Mouse (Mus musculus): ENCODE results near the gene D630036H23Rik. TPM values are rescaled to one million over a fixed set of nuclear protein-coding genes. Genes with fewer than 3 reads are reported as not detected.
A peak's percentile ranks its signal among the peaks of the same experiment; 100 is the strongest.
"Not testable (repeated sequence)": the region's sequence is repeated elsewhere in the genome, so short reads cannot be mapped to it uniquely, and the experiment has no call there.

D630036H23Rik gene
- polyA plus RNA-seq, 1 experiment from 2014 or later: 1.2 TPM

- 39% methylated on average over 3 of the region's 3 CpGs for WGBS
- no peaks in the 10 kb centered on the region for H3K27me3 ChIP-seq (ENCODE audit: control insufficient read depth, insufficient read depth, low read depth, low read length)
- H3K4me3 ChIP-seq (ENCODE audit: low read length): no peak overlapping the region
These were observed 1.7 kb downstream of the D630036H23Rik start for GRCm38 (mm10) chr12:36380254-36380653.

GRCm38 (mm10) chr12:36376391-36376790, 5.6 kb downstream of the D630036H23Rik start:
- not testable (repeated sequence) for H3K9me3 ChIP-seq (ENCODE audit: control insufficient read depth, low read length); H3K27me3 ChIP-seq (ENCODE audit: control insufficient read depth, insufficient read depth, low read depth, low read length); H3K27ac ChIP-seq (ENCODE audit: low read length); H3K36me3 ChIP-seq (ENCODE audit: control insufficient read depth, insufficient read depth, low read length); H3K4me3 ChIP-seq (ENCODE audit: low read length); H3K4me2 ChIP-seq (ENCODE audit: low read depth, low read length); ATAC-seq (ENCODE audit: low read depth); H3K4me1 ChIP-seq (replicated peaks; ENCODE audit: control insufficient read depth, insufficient read depth, low read length); H3K9ac ChIP-seq (ENCODE audit: low read length)
- WGBS: 76% methylated on average over 3 of the region's 4 CpGs

More at GRCm38 (mm10) chr12:36380254-36380653, 1.7 kb downstream of the D630036H23Rik start:
- Histone ChIP-seq H3K9me3 (ENCODE audit: control insufficient read depth, low read length) (no peaks in the 10 kb centered on the region), H3K4me2 (ENCODE audit: low read depth, low read length) (no peak overlapping the region), H3K36me3 (ENCODE audit: control insufficient read depth, insufficient read depth, low read length) (no peaks in the 10 kb centered on the region), H3K9ac (ENCODE audit: low read length) (no peak overlapping the region), H3K4me1 (replicated peaks; ENCODE audit: control insufficient read depth, insufficient read depth, low read length) (peaks cover 5% of the 10 kb centered on the region; the same call in 1 of the 2 replicates), H3K27ac (ENCODE audit: low read length) (no peak overlapping the region)
- ATAC-seq (ENCODE audit: low read depth): no peak

- no peaks in the 10 kb centered on the region for H3K4me1 ChIP-seq (replicated peaks; ENCODE audit: control insufficient read depth, insufficient read depth, low read length)
- ATAC-seq (ENCODE audit: low read depth): no peak
- no peaks in the 10 kb centered on the region for H3K36me3 ChIP-seq (ENCODE audit: control insufficient read depth, insufficient read depth, low read length)
- H3K4me2 ChIP-seq (ENCODE audit: low read depth, low read length): no peak overlapping the region
- no peaks in the 10 kb centered on the region for H3K27me3 ChIP-seq (ENCODE audit: control insufficient read depth, insufficient read depth, low read depth, low read length)
- H3K4me3 ChIP-seq (ENCODE audit: low read length): no peak overlapping the region
- H3K27ac ChIP-seq (ENCODE audit: low read length): no peak overlapping the region
- H3K9ac ChIP-seq (ENCODE audit: low read length): no peak overlapping the region
- no peaks in the 10 kb centered on the region for H3K9me3 ChIP-seq (ENCODE audit: control insufficient read depth, low read length)
- 38% methylated on average over 4 of the region's 4 CpGs for WGBS
These were observed 8.6 kb downstream of the D630036H23Rik start for GRCm38 (mm10) chr12:36373237-36373998.

GRCm38 (mm10) chr12:36364013-36364412, 18.0 kb downstream of the D630036H23Rik start:
- H3K36me3 ChIP-seq (ENCODE audit: control insufficient read depth, insufficient read depth, low read length): no peaks in the 10 kb centered on the region
- H3K4me2 ChIP-seq (ENCODE audit: low read depth, low read length): no peak overlapping the region
- no peaks in the 10 kb centered on the region for H3K4me1 ChIP-seq (replicated peaks; ENCODE audit: control insufficient read depth, insufficient read depth, low read length)
- ATAC-seq (ENCODE audit: low read depth): no peak
- no peaks in the 10 kb centered on the region for H3K9me3 ChIP-seq (ENCODE audit: control insufficient read depth, low read length)
- 82% methylated on average over 4 of the region's 4 CpGs for WGBS
- H3K27ac ChIP-seq (ENCODE audit: low read length): no peak overlapping the region
- no peak overlapping the region for H3K9ac ChIP-seq (ENCODE audit: low read length)
- H3K27me3 ChIP-seq (ENCODE audit: control insufficient read depth, insufficient read depth, low read depth, low read length): no peaks in the 10 kb centered on the region
- H3K4me3 ChIP-seq (ENCODE audit: low read length): no peak overlapping the region

GRCm38 (mm10) chr12:36360693-36361092, 21.3 kb downstream of the D630036H23Rik start:
- WGBS: 94% methylated on average over 5 of the region's 5 CpGs

GRCm38 (mm10) chr12:36360064-36360463, 21.9 kb downstream of the D630036H23Rik start:
- Histone ChIP-seq H3K4me2 (ENCODE audit: low read depth, low read length) (no peak overlapping the region), H3K36me3 (ENCODE audit: control insufficient read depth, insufficient read depth, low read length) (no peaks in the 10 kb centered on the region), H3K4me1 (replicated peaks; ENCODE audit: control insufficient read depth, insufficient read depth, low read length) (no peaks in the 10 kb centered on the region), H3K9me3 (ENCODE audit: control insufficient read depth, low read length) (no peaks in the 10 kb centered on the region), H3K9ac (ENCODE audit: low read length) (no peak overlapping the region), H3K27ac (ENCODE audit: low read length) (no peak overlapping the region), H3K4me3 (ENCODE audit: low read length) (no peak overlapping the region), H3K27me3 (ENCODE audit: control insufficient read depth, insufficient read depth, low read depth, low read length) (no peaks in the 10 kb centered on the region)
- 89% methylated on average over 3 of the region's 3 CpGs for whole genome bisulfite sequencing
- no peak for ATAC-seq (ENCODE audit: low read depth)

More at GRCm38 (mm10) chr12:36360693-36361092, 21.3 kb downstream of the D630036H23Rik start:
- Histone ChIP-seq H3K4me2 (ENCODE audit: low read depth, low read length) (no peak overlapping the region), H3K9ac (ENCODE audit: low read length) (no peak overlapping the region), H3K27ac (ENCODE audit: low read length) (no peak overlapping the region), H3K4me3 (ENCODE audit: low read length) (no peak overlapping the region), H3K4me1 (replicated peaks; ENCODE audit: control insufficient read depth, insufficient read depth, low read length) (no peaks in the 10 kb centered on the region), H3K27me3 (ENCODE audit: control insufficient read depth, insufficient read depth, low read depth, low read length) (no peaks in the 10 kb centered on the region), H3K36me3 (ENCODE audit: control insufficient read depth, insufficient read depth, low read length) (no peaks in the 10 kb centered on the region), H3K9me3 (ENCODE audit: control insufficient read depth, low read length) (no peaks in the 10 kb centered on the region)
- ATAC-seq (ENCODE audit: low read depth): no peak

GRCm38 (mm10) chr12:36344131-36344530, 37.9 kb downstream of the D630036H23Rik start:
- Histone ChIP-seq H3K36me3 (ENCODE audit: control insufficient read depth, insufficient read depth, low read length) (no peaks in the 10 kb centered on the region), H3K4me2 (ENCODE audit: low read depth, low read length) (no peak overlapping the region), H3K27me3 (ENCODE audit: control insufficient read depth, insufficient read depth, low read depth, low read length) (no peaks in the 10 kb centered on the region), H3K9ac (ENCODE audit: low read length) (no peak overlapping the region), H3K27ac (ENCODE audit: low read length) (no peak overlapping the region), H3K4me3 (ENCODE audit: low read length) (no peak overlapping the region), H3K9me3 (ENCODE audit: control insufficient read depth, low read length) (no peaks in the 10 kb centered on the region), H3K4me1 (replicated peaks; ENCODE audit: control insufficient read depth, insufficient read depth, low read length) (no peaks in the 10 kb centered on the region)
- WGBS: 51% methylated on average over 4 of the region's 4 CpGs
- no peak for ATAC-seq (ENCODE audit: low read depth)

GRCm38 (mm10) chr12:36333837-36334281, 48.1 kb downstream of the D630036H23Rik start:
- H3K36me3 ChIP-seq (ENCODE audit: control insufficient read depth, insufficient read depth, low read length): no peaks in the 10 kb centered on the region
- H3K9me3 ChIP-seq (ENCODE audit: control insufficient read depth, low read length): no peaks in the 10 kb centered on the region
- no peak overlapping the region for H3K4me3 ChIP-seq (ENCODE audit: low read length)
- peak overlapping the region; percentile 38 for H3K4me2 ChIP-seq (ENCODE audit: low read depth, low read length)
- no peaks in the 10 kb centered on the region for H3K27me3 ChIP-seq (ENCODE audit: control insufficient read depth, insufficient read depth, low read depth, low read length)
- H3K27ac ChIP-seq (ENCODE audit: low read length): no peak overlapping the region
- WGBS: 34% methylated on average over 9 of the region's 9 CpGs
- no peaks in the 10 kb centered on the region; the same call in 1 of the 2 replicates for H3K4me1 ChIP-seq (replicated peaks; ENCODE audit: control insufficient read depth, insufficient read depth, low read length)
- peak; percentile 76 for ATAC-seq (ENCODE audit: low read depth)
- H3K9ac ChIP-seq (ENCODE audit: low read length): no peak overlapping the region

- H3K36me3 ChIP-seq (ENCODE audit: control insufficient read depth, insufficient read depth, low read length): no peaks in the 10 kb centered on the region
- ATAC-seq (ENCODE audit: low read depth): no peak
- no peak overlapping the region for H3K27ac ChIP-seq (ENCODE audit: low read length)
- H3K4me2 ChIP-seq (ENCODE audit: low read depth, low read length): no peak overlapping the region
- H3K4me3 ChIP-seq (ENCODE audit: low read length): no peak overlapping the region
- no peaks in the 10 kb centered on the region for H3K27me3 ChIP-seq (ENCODE audit: control insufficient read depth, insufficient read depth, low read depth, low read length)
- no peak overlapping the region for H3K9ac ChIP-seq (ENCODE audit: low read length)
- 94% methylated on average over 1 of the region's 1 CpGs for WGBS
- H3K4me1 ChIP-seq (replicated peaks; ENCODE audit: control insufficient read depth, insufficient read depth, low read length): no peaks in the 10 kb centered on the region; the same call in 1 of the 2 replicates
- no peaks in the 10 kb centered on the region for H3K9me3 ChIP-seq (ENCODE audit: control insufficient read depth, low read length)
These were observed 49.3 kb downstream of the D630036H23Rik start for GRCm38 (mm10) chr12:36332676-36333075.
